Mouse (Mus musculus): ENCODE data around the gene Gm21854.
"Not testable (repeated sequence)": the region's sequence is repeated elsewhere in the genome, so short reads cannot be mapped to it uniquely, and the experiment has no call there.

Gene Gm21854

DNA sequence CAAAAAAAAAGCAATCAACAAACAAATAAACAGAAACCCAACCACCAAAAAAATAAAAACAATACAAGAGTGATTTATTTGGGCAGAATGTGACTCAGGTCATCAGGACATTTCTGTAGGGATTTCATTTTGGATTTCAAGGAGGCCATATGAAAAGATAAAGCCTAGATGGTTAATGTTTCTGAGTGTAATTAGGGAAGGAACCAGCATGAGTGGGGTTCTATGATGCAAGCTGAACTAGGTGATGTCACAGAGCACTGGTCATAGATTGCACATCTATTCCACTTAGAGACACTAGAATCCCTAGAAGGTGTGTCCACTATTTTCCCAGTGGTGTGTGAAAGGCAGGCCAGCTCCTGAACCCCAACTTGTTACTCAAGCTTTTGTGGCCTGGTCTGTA is at the start of gene Gm21854:
Gene Gm21854 (plus strand): TSS at position 301 of the 400 bp plus-strand sequence.
- not testable (repeated sequence) for DNase-seq (ENCODE audit: low read depth, low spot score)

All from CD4-positive, CD25-positive, alpha-beta regulatory T cell, adult 2 months (primary cell).